Mouse (Mus musculus): ENCODE measurements around the gene Dph7. TPM values are rescaled to one million over a fixed set of nuclear protein-coding genes. Genes with fewer than 3 reads are reported as not detected.
A peak's percentile ranks its signal among the peaks of the same experiment; 100 is the strongest.
"Not testable (repeated sequence)": the region's sequence is repeated elsewhere in the genome, so short reads cannot be mapped to it uniquely, and the experiment has no call there.

The Dph7 gene
- total and polyA plus RNA-seq, 2 experiments from 2014 or later, result 11.7 to 24.8 TPM

DNA sequence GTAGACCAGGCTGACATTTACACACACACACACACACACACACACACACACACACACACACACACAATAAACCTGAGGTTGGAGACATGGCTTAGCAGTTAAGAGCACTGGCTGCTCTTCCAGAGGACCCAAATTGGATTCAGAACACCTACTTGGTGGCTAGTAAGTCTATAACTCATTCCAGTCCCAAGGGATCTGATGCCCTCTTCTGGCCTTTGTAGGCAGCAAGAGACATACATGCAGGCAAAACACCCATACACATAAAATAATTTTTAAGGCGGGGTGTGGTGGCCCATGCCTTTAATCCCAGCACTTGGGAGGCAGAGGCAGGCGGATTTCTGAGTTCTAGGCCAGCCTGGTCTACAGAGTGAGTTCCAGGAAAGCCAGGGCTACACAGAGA, 17.9 kb upstream of the Dph7 start:
- H3K9ac ChIP-seq (replicated peaks; ENCODE audit: low read depth, low read length); H3K27me3 ChIP-seq (ENCODE audit: control insufficient read depth, insufficient read depth, low read length); H3K27ac ChIP-seq (ENCODE audit: low read depth); DNase-seq (ENCODE audit: low spot score); H3K9me3 ChIP-seq (replicated peaks; ENCODE audit: control insufficient read depth, low read length); H3K36me3 ChIP-seq (replicated peaks; ENCODE audit: control insufficient read depth, insufficient read depth, low read length); H3K4me3 ChIP-seq (ENCODE audit: low read depth, low read length); H3K4me2 ChIP-seq (ENCODE audit: low read depth, low read length); ATAC-seq (ENCODE audit: insufficient read depth, low read depth); H3K4me1 ChIP-seq (ENCODE audit: control insufficient read depth, insufficient read depth): not testable (repeated sequence)
- 25% methylated on average over 2 of the region's 2 CpGs for WGBS
- peak; percentile 45; the same call in 1 of the 2 replicates for TF ChIP-seq CTCF (IDR thresholded peaks at IDR 0.05; ENCODE audit: low read depth)

DNA sequence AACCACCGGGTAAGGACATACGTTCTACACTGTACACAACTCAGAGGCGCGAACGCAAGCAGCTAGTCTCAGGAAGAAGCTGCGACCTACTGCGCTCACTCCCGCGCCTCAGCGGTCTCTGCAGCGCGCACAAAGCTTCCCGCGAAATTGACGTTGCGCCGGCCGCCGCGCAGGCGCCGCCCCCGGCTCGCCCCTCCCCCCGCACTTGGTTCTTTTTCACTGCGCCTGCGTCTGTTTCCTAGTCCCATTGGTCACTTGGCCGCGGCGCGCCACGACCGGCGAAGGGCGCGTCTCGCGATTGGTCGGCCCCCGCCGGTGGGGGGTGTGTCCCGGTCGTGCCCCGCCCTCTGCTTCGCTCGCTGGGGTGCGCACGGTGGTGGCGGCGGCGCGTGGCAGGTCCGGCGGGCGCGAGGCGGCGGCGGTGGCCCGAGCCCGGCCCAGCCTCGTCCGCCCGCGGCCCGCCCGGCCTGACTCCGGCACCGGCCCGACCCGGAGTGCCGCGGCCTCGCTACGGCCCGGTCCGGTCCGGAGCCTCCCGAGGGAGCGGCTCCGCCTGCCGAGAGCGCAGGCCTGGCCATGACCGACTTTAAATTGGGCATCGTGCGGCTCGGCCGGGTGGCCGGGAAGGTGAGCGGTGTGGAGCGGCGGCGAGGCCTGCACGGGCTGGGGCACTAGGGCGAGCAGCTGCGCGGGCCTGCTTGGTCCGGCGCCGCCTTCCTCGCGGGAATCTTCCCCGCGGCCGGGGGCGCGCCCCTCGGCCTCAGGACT, 12.6 kb upstream of the Dph7 start, which contains the start of gene Zmynd19:
Gene Zmynd19 (plus strand): TSS at position 372 of the 768 bp plus-strand sequence.
- Histone ChIP-seq H3K4me3 (ENCODE audit: low read depth, low read length) (peak within 1 kb of the TSS; percentile 86), H3K9ac (replicated peaks; ENCODE audit: low read depth, low read length) (peak within 1 kb of the TSS; percentile 81), H3K27ac (ENCODE audit: low read depth) (peak within 1 kb of the TSS; percentile 33), H3K9me3 (replicated peaks; ENCODE audit: control insufficient read depth, low read length) (no peaks in the 10 kb centered on the region), H3K4me2 (ENCODE audit: low read depth, low read length) (peak within 1 kb of the TSS; percentile 97), H3K27me3 (ENCODE audit: control insufficient read depth, insufficient read depth, low read length) (no peaks in the 10 kb centered on the region), H3K36me3 (replicated peaks; ENCODE audit: control insufficient read depth, insufficient read depth, low read length) (peaks cover 25% of the 10 kb centered on the region; the same call in 1 of the 2 replicates), H3K4me1 (ENCODE audit: control insufficient read depth, insufficient read depth) (peaks cover 5% of the 10 kb centered on the region; the same call in 1 of the 2 replicates)
- TF ChIP-seq CTCF (IDR thresholded peaks at IDR 0.05; ENCODE audit: low read depth), result no peak
- TF ChIP-seq EP300 (IDR thresholded peaks at IDR 0.05; ENCODE audit: low read depth), result no peak
- WGBS, result under 1% methylated on average over 89 of the region's 108 CpGs
- DNase-seq (ENCODE audit: low spot score), result peak; percentile 93
- peak; percentile 99 for ATAC-seq (ENCODE audit: insufficient read depth, low read depth)

DNA sequence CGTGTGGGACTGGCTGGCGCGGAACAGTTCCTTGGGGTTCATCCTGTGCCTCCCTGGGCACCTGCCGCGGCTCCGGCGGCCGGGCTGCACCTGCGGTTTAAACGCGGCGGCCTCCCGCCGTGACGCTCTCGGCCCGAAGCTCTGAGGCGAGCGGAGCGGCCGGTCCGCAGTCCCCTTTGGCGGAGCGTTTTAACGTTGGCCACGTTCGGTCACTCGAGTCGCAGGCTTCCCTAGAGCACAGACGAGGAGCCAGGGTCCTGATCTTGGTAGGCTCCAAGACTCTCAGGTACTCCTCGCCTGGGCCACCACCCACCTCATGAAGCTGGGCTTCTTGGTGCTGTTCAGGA, 12.0 kb upstream of the Dph7 start:
- WGBS, result 1% methylated on average over 28 of the region's 31 CpGs

DNA sequence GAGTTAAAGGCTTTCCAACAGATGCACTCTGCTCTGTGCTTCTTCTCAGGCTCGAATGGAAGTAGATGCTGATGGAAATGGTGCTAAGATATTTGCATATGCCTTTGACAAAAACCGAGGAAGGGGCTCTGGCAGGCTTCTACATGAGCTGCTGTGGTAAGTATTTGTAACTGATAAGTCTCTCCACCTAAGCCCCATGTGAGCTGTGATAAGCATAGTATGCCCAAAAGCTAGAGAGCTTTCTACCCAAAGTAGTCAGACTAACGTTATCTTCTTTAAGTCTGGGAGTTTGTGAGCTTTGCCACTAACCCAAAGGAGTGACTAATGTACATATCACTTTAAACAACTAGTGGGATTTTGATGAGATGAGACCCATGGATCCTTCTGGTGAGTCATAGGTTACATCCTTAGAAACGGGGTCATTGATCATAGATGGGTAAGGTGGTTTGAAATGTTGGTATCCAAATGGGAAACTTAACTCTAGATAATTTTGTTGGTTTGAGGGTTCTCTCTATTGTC, 9.6 kb upstream of the Dph7 start:
- no peak overlapping the region for H3K4me3 ChIP-seq (ENCODE audit: low read depth, low read length)
- H3K9me3 ChIP-seq (replicated peaks; ENCODE audit: control insufficient read depth, low read length), result no peaks in the 10 kb centered on the region
- TF ChIP-seq CTCF (IDR thresholded peaks at IDR 0.05; ENCODE audit: low read depth), result no peak
- TF ChIP-seq EP300 (IDR thresholded peaks at IDR 0.05; ENCODE audit: low read depth), result no peak
- no peaks in the 10 kb centered on the region for H3K27me3 ChIP-seq (ENCODE audit: control insufficient read depth, insufficient read depth, low read length)
- peaks cover 50% of the 10 kb centered on the region for H3K36me3 ChIP-seq (replicated peaks; ENCODE audit: control insufficient read depth, insufficient read depth, low read length)
- DNase-seq (ENCODE audit: low spot score), result no peak
- peaks cover 5% of the 10 kb centered on the region; the same call in 1 of the 2 replicates for H3K4me1 ChIP-seq (ENCODE audit: control insufficient read depth, insufficient read depth)
- H3K9ac ChIP-seq (replicated peaks; ENCODE audit: low read depth, low read length), result no peak overlapping the region
- ATAC-seq (ENCODE audit: insufficient read depth, low read depth), result no peak
- H3K27ac ChIP-seq (ENCODE audit: low read depth), result no peak overlapping the region
- no peak overlapping the region for H3K4me2 ChIP-seq (ENCODE audit: low read depth, low read length)
- 71% methylated on average over 4 of the region's 4 CpGs for WGBS

More for the DNA sequence above, 12.0 kb upstream of the Dph7 start:
- H3K9ac ChIP-seq (replicated peaks; ENCODE audit: low read depth, low read length), result peak overlapping the region; percentile 81
- peaks cover 5% of the 10 kb centered on the region; the same call in 1 of the 2 replicates for H3K4me1 ChIP-seq (ENCODE audit: control insufficient read depth, insufficient read depth)
- H3K36me3 ChIP-seq (replicated peaks; ENCODE audit: control insufficient read depth, insufficient read depth, low read length), result peaks cover 30% of the 10 kb centered on the region
- H3K4me2 ChIP-seq (ENCODE audit: low read depth, low read length), result peak overlapping the region; percentile 97
- DNase-seq (ENCODE audit: low spot score) (peak; percentile 8), ATAC-seq (ENCODE audit: insufficient read depth, low read depth) (peak; percentile 24; the same call in 1 of the 2 replicates)
- no peak overlapping the region for H3K27ac ChIP-seq (ENCODE audit: low read depth)
- no peak for TF ChIP-seq CTCF (IDR thresholded peaks at IDR 0.05; ENCODE audit: low read depth)
- TF ChIP-seq EP300 (IDR thresholded peaks at IDR 0.05; ENCODE audit: low read depth), result no peak
- no peaks in the 10 kb centered on the region for H3K9me3 ChIP-seq (replicated peaks; ENCODE audit: control insufficient read depth, low read length)
- H3K4me3 ChIP-seq (ENCODE audit: low read depth, low read length), result peak overlapping the region; percentile 86
- no peaks in the 10 kb centered on the region for H3K27me3 ChIP-seq (ENCODE audit: control insufficient read depth, insufficient read depth, low read length)

DNA sequence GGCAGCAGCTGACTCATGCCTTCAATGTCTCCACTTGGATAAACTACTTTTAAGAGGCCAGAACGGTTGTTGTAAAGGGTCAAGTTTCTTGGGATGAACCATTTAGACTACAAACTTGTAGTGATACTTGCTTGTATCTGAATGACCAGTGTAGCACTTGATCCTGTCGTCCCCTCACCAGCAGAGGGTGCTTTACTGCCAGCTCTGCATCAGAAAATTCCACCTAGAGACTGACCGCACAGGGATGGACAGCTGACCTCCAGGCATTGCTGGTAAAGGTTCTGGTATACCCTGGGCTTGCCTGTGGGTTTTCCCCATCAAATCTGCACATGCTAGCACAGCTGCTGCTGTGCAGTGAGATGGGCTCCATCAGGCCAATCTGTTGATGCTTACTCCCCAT, 1.3 kb upstream of the Dph7 start:
- Histone ChIP-seq H3K4me2 (ENCODE audit: low read depth, low read length) (no peak overlapping the region), H3K27ac (ENCODE audit: low read depth) (no peak overlapping the region), H3K9me3 (replicated peaks; ENCODE audit: control insufficient read depth, low read length) (no peaks in the 10 kb centered on the region), H3K9ac (replicated peaks; ENCODE audit: low read depth, low read length) (no peak overlapping the region), H3K36me3 (replicated peaks; ENCODE audit: control insufficient read depth, insufficient read depth, low read length) (peaks cover 35% of the 10 kb centered on the region), H3K4me3 (ENCODE audit: low read depth, low read length) (no peak overlapping the region), H3K4me1 (ENCODE audit: control insufficient read depth, insufficient read depth) (peaks cover 8% of the 10 kb centered on the region), H3K27me3 (ENCODE audit: control insufficient read depth, insufficient read depth, low read length) (no peaks in the 10 kb centered on the region)
- WGBS, result 22% methylated on average over 3 of the region's 3 CpGs
- DNase-seq (ENCODE audit: low spot score) (peak; percentile 12), ATAC-seq (ENCODE audit: insufficient read depth, low read depth) (peak; percentile 49; the same call in 1 of the 2 replicates)
- peak; percentile 59 for TF ChIP-seq CTCF (IDR thresholded peaks at IDR 0.05; ENCODE audit: low read depth)
- no peak for TF ChIP-seq EP300 (IDR thresholded peaks at IDR 0.05; ENCODE audit: low read depth)
